Mouse (Mus musculus) small intestine, adult 2 months (tissue): ENCODE measurements at regions not wholly inside any gene's neighbourhood (a gene's known extent, or its start where the extent isn't known, plus 50 kb on each side); places are given as distances from the start of the nearest gene placed in this dataset.

Experiments
- CTCF ChIP-seq: fragments of 200-500 bp; IDR thresholded peaks from 2 replicates; pipeline ENCODE4 v1.5.1; 2012; ENCODE audit warnings: low read depth, mild to moderate bottlenecking, control low read depth, inconsistent platforms, low read length, moderate library complexity, mixed read lengths; ENCODE audit not compliant: insufficient replicate concordance, insufficient read length; ENCODE audit errors: extremely low read depth
- POLR2A ChIP-seq: fragments of 200-500 bp; IDR thresholded peaks from 2 replicates; pipeline ENCODE4 v1.6.1; 2012; ENCODE audit warnings: low read depth, mild to moderate bottlenecking, control low read depth, inconsistent platforms, low read length, moderate library complexity

GRCm38 (mm10) chr8:26469705-26470104, 350.4 kb downstream of the Gm45692 start:
- TF ChIP-seq CTCF (no peak), POLR2A (no peak)
